Mouse (Mus musculus) lung, embryonic 16.5 days (tissue): ENCODE data around the gene Teddm2. TPM values are rescaled to one million over a fixed set of nuclear protein-coding genes. Genes with fewer than 3 reads are reported as not detected.

Source experiments
- ATAC-seq: fragments of 200-750 bp; cut with Nextera tagmentation; 2 replicates; pipeline ENCODE4 v1.8.0; 2017; ENCODE audit warnings: low read depth, mild to moderate bottlenecking, moderate library complexity
- H3K27ac ChIP-seq: fragments of 300-500 bp; sonication (generic); 2 replicates; pipeline ENCODE4 v1.5.1; 2014; ENCODE audit warnings: mild to moderate bottlenecking, control low read depth, low read length
- H3K27me3 ChIP-seq: fragments of 300-500 bp; sonication (generic); 2 replicates; pipeline ENCODE4 v1.6.1; 2014; ENCODE audit warnings: low read depth, low read length, mixed read lengths; ENCODE audit not compliant: control insufficient read depth, insufficient read depth
- H3K36me3 ChIP-seq: fragments of 300-500 bp; sonication (generic); 2 replicates; pipeline ENCODE4 v1.6.1; 2014; ENCODE audit warnings: low read length; ENCODE audit not compliant: control insufficient read depth, insufficient read depth
- H3K4me1 ChIP-seq: fragments of 300-500 bp; sonication (generic); replicated peaks from 2 replicates; pipeline ENCODE4 v1.6.1; 2014; ENCODE audit warnings: low read length, mixed read lengths; ENCODE audit not compliant: control insufficient read depth, insufficient read depth
- H3K4me2 ChIP-seq: fragments of 300-500 bp; sonication (generic); 2 replicates; pipeline ENCODE4 v1.6.1; 2014; ENCODE audit warnings: low read depth, low read length, control low read depth
- H3K4me3 ChIP-seq: fragments of 300-500 bp; sonication (generic); 2 replicates; pipeline ENCODE4 v1.5.1; 2014; ENCODE audit warnings: mild to moderate bottlenecking, low read length, control low read depth
- H3K9ac ChIP-seq: fragments of 300-500 bp; sonication (generic); 2 replicates; pipeline ENCODE4 v1.6.1; 2014; ENCODE audit warnings: low read length, control low read depth
- H3K9me3 ChIP-seq: fragments of 300-500 bp; sonication (generic); 2 replicates; pipeline ENCODE4 v1.6.1; 2016; ENCODE audit warnings: low read length; ENCODE audit not compliant: control insufficient read depth
- WGBS: fragments of 180-500 bp; shearing (Covaris S2); extraction: QIAGEN DNeasy Blood & Tissue Kit; methylation state at CpG from one replicate; pipeline ENCODE4 v1.1.7; 2014; 5-methylcytosine and 5-hydroxymethylcytosine counted together
- microRNA-seq: library from miRNA; unstranded; fragments of <30 nt; microRNA quantifications from one replicate; pipeline ENCODE4, GENCODE M21; 2016
- polyA plus RNA-seq: library from polyadenylated mRNA; unstranded; fragments of >200 nt; fragmentation: Nextera tagmentation; extraction: Ambion mirVana; gene quantifications from 2 replicates; pipeline ENCODE4 v1.2.1, GENCODE M21; 2015

The Teddm2 gene
- polyA plus RNA-seq, 1 experiment from 2014 or later = 0.26 TPM

GRCm38 (mm10) chr1:153807390-153807993 lies 92.5 kb downstream of the Teddm2 start:
- no peak overlapping the region for H3K27ac ChIP-seq
- H3K9me3 ChIP-seq = no peaks in the 10 kb centered on the region
- H3K4me3 ChIP-seq = no peak overlapping the region
- no peak for ATAC-seq
- H3K27me3 ChIP-seq = no peaks in the 10 kb centered on the region
- H3K36me3 ChIP-seq = no peaks in the 10 kb centered on the region
- WGBS = 46% methylated on average over 13 of the region's 13 CpGs
- H3K4me2 ChIP-seq = peak overlapping the region; percentile 23
- H3K9ac ChIP-seq = no peak overlapping the region
- no peaks in the 10 kb centered on the region for H3K4me1 ChIP-seq

GRCm38 (mm10) chr1:153803530-153803929 lies 96.5 kb downstream of the Teddm2 start:
- Histone ChIP-seq H3K36me3 (no peaks in the 10 kb centered on the region), H3K9ac (no peak overlapping the region), H3K27me3 (no peaks in the 10 kb centered on the region), H3K27ac (no peak overlapping the region), H3K4me3 (no peak overlapping the region), H3K9me3 (no peaks in the 10 kb centered on the region), H3K4me1 (no peaks in the 10 kb centered on the region), H3K4me2 (no peak overlapping the region)
- WGBS = 74% methylated on average over 8 of the region's 8 CpGs
- ATAC-seq = no peak

GRCm38 (mm10) chr1:153802691-153803090 lies 97.3 kb downstream of the Teddm2 start:
- Histone ChIP-seq H3K4me1 (no peaks in the 10 kb centered on the region), H3K36me3 (no peaks in the 10 kb centered on the region), H3K27ac (no peak overlapping the region), H3K27me3 (no peaks in the 10 kb centered on the region), H3K4me3 (no peak overlapping the region), H3K9ac (no peak overlapping the region), H3K4me2 (no peak overlapping the region), H3K9me3 (no peaks in the 10 kb centered on the region)
- WGBS = 57% methylated on average over 7 of the region's 7 CpGs
- ATAC-seq = peak; percentile 52; the same call in 1 of the 2 replicates

Small RNA genes within 50 kb of the gene (microRNA-seq; reads per million reads assigned to microRNA genes)
- 9.7 reads per million, percentile 23 among the genes with 10 or more reads in this experiment for gene Mir8114

Other genes starting within 250 kb of the Teddm2 start
- 0.10 and 0.15 TPM in 2 replicates for gene Rgs8, start 247.2 kb downstream of the Teddm2 start, polyA plus RNA-seq
- 1.9 and 2.2 TPM in 2 replicates for gene Rgs16, start 159.9 kb downstream of the Teddm2 start, polyA plus RNA-seq
- 7.8 and 8.7 TPM in 2 replicates for gene Rnasel, start 150.8 kb downstream of the Teddm2 start, polyA plus RNA-seq
- gene Rgsl1, start 56.1 kb downstream of the Teddm2 start, polyA plus RNA-seq = not detected in 2 replicates
- 0.09 TPM in 2 replicates for gene Teddm1b, start 25.9 kb downstream of the Teddm2 start, polyA plus RNA-seq
- not detected in 2 replicates for gene Teddm1a, start 8.5 kb downstream of the Teddm2 start, polyA plus RNA-seq
- 113 and 120 TPM in 2 replicates for gene Glul, start 284 bp downstream of the Teddm2 start, polyA plus RNA-seq